Mouse (Mus musculus) CD4-positive naive resting alpha-beta T cell, adult 57 days (primary cell): ENCODE measurements around the gene Ssmem1. TPM values are rescaled to one million over a fixed set of nuclear protein-coding genes. Genes with fewer than 3 reads are reported as not detected.

Source experiments
- total RNA-seq: library from RNA; stranded (reverse); gene quantifications from one replicate; pipeline ENCODE4 v1.2.4, GENCODE M21; 2023

Ssmem1 gene
- 2.6 TPM for total RNA-seq

GRCm38 (mm10) chr6:30509265-30510239, at the start of gene Ssmem1, which contains the start of gene Tmem209:
Gene Ssmem1, plus strand, starts transcription at chr6:30509849.
Gene Tmem209, minus strand, starts transcription at chr6:30509783.

DNA sequence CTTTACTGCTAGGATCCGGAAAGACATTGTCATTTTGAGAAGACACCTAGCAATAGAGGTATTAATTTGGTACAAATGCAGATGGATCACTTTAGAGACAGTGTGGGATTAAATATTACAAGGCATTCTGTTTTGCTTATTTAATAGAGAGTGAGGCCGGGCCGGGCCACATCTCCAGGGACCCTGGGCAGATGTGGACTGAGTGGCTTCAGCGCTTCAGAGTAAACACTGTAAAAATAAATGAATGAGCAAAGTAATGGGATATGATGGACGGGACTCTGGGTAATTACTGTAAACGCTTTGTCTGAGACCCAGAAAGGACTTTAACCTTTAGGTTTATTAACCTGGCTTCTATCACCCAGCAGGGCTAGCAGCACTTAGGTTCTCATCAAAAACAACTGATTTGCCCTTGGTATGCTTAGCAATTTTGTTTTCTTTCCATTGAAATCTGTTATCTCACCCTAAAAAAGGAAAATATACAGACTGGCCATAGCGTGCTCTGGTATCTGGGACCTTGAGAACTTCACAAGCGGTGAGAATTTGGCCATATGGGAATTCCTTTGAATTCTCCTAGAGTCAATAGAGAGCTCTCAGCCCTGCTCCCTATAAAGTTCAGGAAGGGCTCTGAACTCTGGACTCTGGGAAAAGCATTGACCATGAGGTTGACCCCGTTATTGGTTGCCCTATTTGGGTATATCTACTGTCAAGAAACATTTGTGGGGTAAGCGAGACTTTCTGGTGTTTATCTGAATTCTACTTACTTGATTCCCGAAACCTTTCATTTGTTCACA, 31.6 kb downstream of the Ssmem1 start, which contains the start of gene Cpa2:
Gene Cpa2 (plus strand): TSS at position 574 of the 791 bp plus-strand sequence.

GRCm38 (mm10) chr6:30568069-30568468, 58.4 kb downstream of the Ssmem1 start, which contains the start of gene Cpa4:
Gene Cpa4, plus strand, starts transcription at chr6:30568369.

Other genes starting within 250 kb of the Ssmem1 start
- 147 TPM for gene Ube2h, start 205.3 kb upstream of the Ssmem1 start, total RNA-seq
- 30.3 TPM for gene Zc3hc1, start 118.8 kb upstream of the Ssmem1 start, total RNA-seq
- gene Klhdc10, start 108.0 kb upstream of the Ssmem1 start, total RNA-seq, result 20.9 TPM
- 41.0 TPM for gene Tmem209, start 66 bp upstream of the Ssmem1 start, total RNA-seq
- not detected for gene Cpa2, start 31.7 kb downstream of the Ssmem1 start, total RNA-seq
- not detected for gene Cpa4, start 58.5 kb downstream of the Ssmem1 start, total RNA-seq
- not detected for gene Cpa5, start 101.2 kb downstream of the Ssmem1 start, total RNA-seq
- 0.74 TPM for gene Cpa1, start 129.4 kb downstream of the Ssmem1 start, total RNA-seq
- gene Cep41, start 183.9 kb downstream of the Ssmem1 start, total RNA-seq, result 14.0 TPM
- gene Mest, start 213.7 kb downstream of the Ssmem1 start, total RNA-seq, result not detected